Mouse (Mus musculus) kidney, postnatal 0 days (tissue): Measurements from ENCODE around the gene Brinp2. TPM values are rescaled to one million over a fixed set of nuclear protein-coding genes. Genes with fewer than 3 reads are reported as not detected.

Experiments
- ATAC-seq: fragments of 200-750 bp; cut with Nextera tagmentation; replicated peaks from 2 replicates; pipeline ENCODE4 v1.8.0; 2017; ENCODE audit warnings: low read depth, moderate number of reproducible peaks, moderate TSS enrichment, moderate library complexity; ENCODE audit not compliant: low FRiP score
- DNase-seq: peaks from one replicate; pipeline ENCODE4 v3.0.0-alpha.2; 2016; ENCODE audit warnings: low spot score
- H3K27ac ChIP-seq: fragments of 300-500 bp; sonication (generic); 2 replicates; pipeline ENCODE4 v1.5.1; 2014; ENCODE audit warnings: mild to moderate bottlenecking
- H3K27me3 ChIP-seq: fragments of 300-500 bp; sonication (generic); 2 replicates; pipeline ENCODE4 v1.6.1; 2014; ENCODE audit warnings: low read length, mixed read lengths; ENCODE audit not compliant: insufficient read depth
- H3K36me3 ChIP-seq: fragments of 300-500 bp; sonication (generic); 2 replicates; pipeline ENCODE4 v1.6.1; 2014; ENCODE audit warnings: low read length, mixed read lengths; ENCODE audit not compliant: insufficient read depth
- H3K4me1 ChIP-seq: fragments of 300-500 bp; sonication (generic); replicated peaks from 2 replicates; pipeline ENCODE4 v1.6.1; 2014; ENCODE audit warnings: antibody characterized with exemption, low read length, mixed read lengths; ENCODE audit not compliant: insufficient read depth
- H3K4me2 ChIP-seq: fragments of 300-500 bp; sonication (generic); 2 replicates; pipeline ENCODE4 v1.6.1; 2014; ENCODE audit warnings: mild to moderate bottlenecking, low read length, moderate library complexity, mixed read lengths
- H3K4me3 ChIP-seq: fragments of 300-500 bp; sonication (generic); replicated peaks from 2 replicates; pipeline ENCODE4 v1.5.1; 2014; ENCODE audit warnings: low read depth, low read length
- H3K9ac ChIP-seq: fragments of 300-500 bp; sonication (generic); 2 replicates; pipeline ENCODE4 v1.6.1; 2014; ENCODE audit warnings: low read depth, low read length
- H3K9me3 ChIP-seq: fragments of 300-500 bp; sonication (generic); replicated peaks from 2 replicates; pipeline ENCODE4 v1.6.1; 2016; ENCODE audit warnings: low read length, inconsistent platforms, mixed read lengths
- CTCF ChIP-seq: IDR thresholded peaks from 2 replicates; pipeline ENCODE4 v1.5.1; 2016; ENCODE audit warnings: antibody characterized with exemption, low read depth, mild to moderate bottlenecking, moderate library complexity
- WGBS: fragments of 180-500 bp; shearing (Covaris S2); extraction: QIAGEN DNeasy Blood & Tissue Kit; methylation state at CpG from one replicate; pipeline ENCODE4 v1.1.7; 2014; 5-methylcytosine and 5-hydroxymethylcytosine counted together
- polyA plus RNA-seq: library from polyadenylated mRNA; unstranded; fragments of >200 nt; fragmentation: Nextera tagmentation; extraction: Ambion mirVana; gene quantifications from 2 replicates; pipeline ENCODE4 v1.2.1, GENCODE M21; 2015

Brinp2 gene
- polyA plus RNA-seq, 1 experiment from 2014 or later: 0.09 TPM

DNA sequence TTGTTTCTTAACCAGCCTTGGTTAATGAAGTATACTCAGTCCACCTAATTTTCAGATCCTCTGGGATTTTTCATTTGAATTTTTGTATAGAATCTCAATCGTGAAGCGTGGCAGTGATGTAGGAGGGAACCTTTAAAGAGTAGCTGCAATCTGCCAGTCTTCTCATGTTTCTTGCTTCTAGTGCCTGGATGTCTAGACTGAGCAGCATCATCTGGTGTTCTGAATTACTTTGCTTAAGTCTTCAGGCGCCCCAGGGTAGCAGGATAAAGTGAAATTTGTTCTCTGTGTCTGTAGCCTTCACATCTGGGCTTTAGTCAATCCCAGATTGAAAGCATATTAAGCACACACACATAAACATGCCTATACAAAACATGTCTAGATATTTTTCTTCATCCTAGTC is 27.1 kb upstream of the Brinp2 start:
- Histone ChIP-seq H3K4me3 (no peak overlapping the region), H3K4me1 (no peaks in the 10 kb centered on the region), H3K9ac (no peak overlapping the region), H3K4me2 (no peak overlapping the region), H3K27ac (no peak overlapping the region), H3K27me3 (no peaks in the 10 kb centered on the region), H3K9me3 (no peaks in the 10 kb centered on the region), H3K36me3 (no peaks in the 10 kb centered on the region)
- DNase-seq: no peak
- TF ChIP-seq CTCF: no peak
- 47% methylated on average over 3 of the region's 3 CpGs for WGBS
- ATAC-seq: no peak

DNA sequence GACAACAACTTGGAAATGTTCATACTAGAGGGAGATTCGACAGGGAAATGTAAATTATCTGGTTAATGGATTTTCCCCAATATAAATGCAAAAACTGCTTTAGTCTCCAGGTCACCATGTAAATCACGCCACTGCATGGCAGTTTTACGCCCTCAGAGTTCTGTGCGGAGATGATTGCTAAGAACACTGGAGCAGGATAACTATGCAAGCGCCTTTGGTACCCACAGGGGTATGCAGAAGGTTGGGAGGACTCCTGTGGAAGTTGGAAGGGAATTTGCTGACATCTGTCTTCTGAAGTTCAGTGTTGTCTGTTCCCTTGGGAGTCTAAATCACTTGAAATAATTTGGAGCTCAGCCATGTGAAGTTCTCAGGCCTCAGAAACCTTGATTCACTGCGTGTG is 26.2 kb upstream of the Brinp2 start:
- 35% methylated on average over 6 of the region's 6 CpGs for WGBS

DNA sequence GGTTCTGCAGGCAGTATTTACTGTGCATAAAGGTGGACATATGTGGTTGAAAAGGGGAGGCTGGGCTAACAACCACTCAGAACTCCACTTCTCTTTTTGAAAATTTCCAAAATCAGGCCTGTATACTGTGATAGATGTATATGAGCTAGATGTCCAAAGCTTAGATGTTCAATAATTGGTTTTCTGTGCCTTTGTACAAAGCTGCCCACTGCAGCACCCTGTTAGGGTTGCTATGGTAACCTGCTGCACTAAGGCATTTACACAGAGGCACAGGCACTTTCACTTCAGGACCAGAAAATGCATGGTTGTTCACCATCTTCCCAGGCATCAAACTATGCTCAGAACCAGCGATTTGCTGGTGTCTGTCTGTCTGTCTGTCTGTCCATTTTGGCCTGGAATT is 8.3 kb upstream of the Brinp2 start:
- Histone ChIP-seq H3K4me3 (no peak overlapping the region), H3K4me1 (0 out of 2 replicates have a peak, but pooled peaks cover 3% of the 10 kb centered on the region), H3K4me2 (no peak overlapping the region), H3K9ac (no peak overlapping the region), H3K9me3 (no peaks in the 10 kb centered on the region), H3K36me3 (no peaks in the 10 kb centered on the region), H3K27me3 (peaks cover 11% of the 10 kb centered on the region; the same call in 1 of the 2 replicates), H3K27ac (no peak overlapping the region)
- 69% methylated on average over 1 of the region's 1 CpGs for WGBS
- DNase-seq: no peak
- TF ChIP-seq CTCF: no peak
- ATAC-seq: no peak

More for the DNA sequence above, 26.2 kb upstream of the Brinp2 start:
- H3K4me3 ChIP-seq: no peak overlapping the region
- H3K27ac ChIP-seq: no peak overlapping the region
- TF ChIP-seq CTCF: no peak
- no peak for DNase-seq
- no peak overlapping the region for H3K4me2 ChIP-seq
- H3K9me3 ChIP-seq: no peaks in the 10 kb centered on the region
- H3K36me3 ChIP-seq: no peaks in the 10 kb centered on the region
- H3K4me1 ChIP-seq: no peaks in the 10 kb centered on the region
- no peak for ATAC-seq
- no peak overlapping the region for H3K9ac ChIP-seq
- no peaks in the 10 kb centered on the region for H3K27me3 ChIP-seq

DNA sequence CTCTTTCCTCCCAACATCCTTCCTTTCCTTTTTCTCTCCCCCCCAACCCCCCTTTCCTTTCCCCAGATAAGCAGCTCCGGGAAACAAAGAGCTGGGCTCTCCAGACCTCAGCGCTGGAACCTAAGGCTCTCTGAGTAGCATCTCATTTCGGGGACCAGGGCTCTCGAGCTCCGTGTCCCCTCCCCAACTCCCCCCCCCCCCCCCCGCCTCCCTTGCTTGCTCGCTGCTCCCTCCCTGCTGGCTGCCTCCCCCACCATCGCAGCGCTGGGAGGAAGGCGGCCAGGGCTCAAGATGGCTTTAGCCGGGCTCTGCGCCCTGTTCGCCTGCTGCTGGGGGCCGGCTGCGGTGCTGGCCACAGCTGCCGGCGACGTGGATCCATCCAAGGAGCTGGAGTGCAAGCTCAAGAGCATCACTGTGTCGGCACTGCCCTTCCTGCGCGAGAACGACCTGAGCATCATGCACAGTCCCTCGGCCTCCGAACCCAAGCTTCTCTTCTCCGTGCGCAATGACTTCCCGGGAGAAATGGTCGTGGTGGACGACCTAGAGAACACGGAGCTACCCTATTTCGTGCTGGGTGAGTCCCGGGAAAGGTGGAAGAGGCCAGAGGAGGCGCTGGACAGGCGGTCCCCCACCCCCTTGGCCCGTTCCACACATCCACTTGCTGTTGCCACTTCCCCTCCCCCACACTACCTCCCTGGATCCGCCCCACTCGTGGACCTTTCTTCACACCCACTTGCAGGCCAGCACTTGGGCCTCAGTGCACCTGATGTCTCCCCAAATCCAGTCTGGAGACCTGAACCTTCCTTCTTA is 6.4 kb upstream of the Brinp2 start:
- Histone ChIP-seq H3K9ac (no peak overlapping the region), H3K36me3 (no peaks in the 10 kb centered on the region), H3K4me2 (peak overlapping the region; percentile 59), H3K4me3 (peak overlapping the region; percentile 28), H3K9me3 (no peaks in the 10 kb centered on the region), H3K27me3 (peaks cover 11% of the 10 kb centered on the region; the same call in 1 of the 2 replicates), H3K4me1 (0 out of 2 replicates have a peak, but pooled peaks cover 3% of the 10 kb centered on the region), H3K27ac (no peak overlapping the region)
- ATAC-seq: no peak; the same call in 1 of the 2 replicates
- no peak for DNase-seq
- TF ChIP-seq CTCF: no peak
- under 1% methylated on average over 30 of the region's 37 CpGs for WGBS

DNA sequence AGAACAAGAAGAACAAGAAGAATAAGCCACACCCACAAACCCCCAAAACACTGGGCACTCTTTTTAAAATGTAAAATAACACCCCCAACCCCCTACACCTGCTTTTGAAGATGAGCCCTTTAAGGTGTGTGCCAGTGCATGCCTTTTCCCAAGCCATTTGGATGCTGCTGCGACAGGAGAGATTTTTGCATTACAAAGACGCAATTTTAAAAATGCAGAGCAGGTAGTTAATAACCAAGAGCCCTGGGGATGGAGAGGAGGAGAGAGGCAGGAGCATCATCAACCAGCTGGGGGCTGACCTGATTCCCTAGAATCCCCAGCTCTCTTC is 5.8 kb upstream of the Brinp2 start, which contains the start of gene Astn1:
TSS of gene Astn1 (plus strand) at position 310 of the 328 bp plus-strand sequence.
- Histone ChIP-seq H3K27ac (no peak within 1 kb of the TSS), H3K27me3 (peaks cover 11% of the 10 kb centered on the region; the same call in 1 of the 2 replicates), H3K9me3 (no peaks in the 10 kb centered on the region), H3K4me1 (0 out of 2 replicates have a peak, but pooled peaks cover 3% of the 10 kb centered on the region), H3K4me3 (peak within 1 kb of the TSS; percentile 28), H3K9ac (no peak within 1 kb of the TSS), H3K36me3 (no peaks in the 10 kb centered on the region), H3K4me2 (peak within 1 kb of the TSS; percentile 59)
- ATAC-seq (no peak), DNase-seq (no peak)
- no peak for TF ChIP-seq CTCF
- WGBS: 0% methylated on average over 2 of the region's 2 CpGs

DNA sequence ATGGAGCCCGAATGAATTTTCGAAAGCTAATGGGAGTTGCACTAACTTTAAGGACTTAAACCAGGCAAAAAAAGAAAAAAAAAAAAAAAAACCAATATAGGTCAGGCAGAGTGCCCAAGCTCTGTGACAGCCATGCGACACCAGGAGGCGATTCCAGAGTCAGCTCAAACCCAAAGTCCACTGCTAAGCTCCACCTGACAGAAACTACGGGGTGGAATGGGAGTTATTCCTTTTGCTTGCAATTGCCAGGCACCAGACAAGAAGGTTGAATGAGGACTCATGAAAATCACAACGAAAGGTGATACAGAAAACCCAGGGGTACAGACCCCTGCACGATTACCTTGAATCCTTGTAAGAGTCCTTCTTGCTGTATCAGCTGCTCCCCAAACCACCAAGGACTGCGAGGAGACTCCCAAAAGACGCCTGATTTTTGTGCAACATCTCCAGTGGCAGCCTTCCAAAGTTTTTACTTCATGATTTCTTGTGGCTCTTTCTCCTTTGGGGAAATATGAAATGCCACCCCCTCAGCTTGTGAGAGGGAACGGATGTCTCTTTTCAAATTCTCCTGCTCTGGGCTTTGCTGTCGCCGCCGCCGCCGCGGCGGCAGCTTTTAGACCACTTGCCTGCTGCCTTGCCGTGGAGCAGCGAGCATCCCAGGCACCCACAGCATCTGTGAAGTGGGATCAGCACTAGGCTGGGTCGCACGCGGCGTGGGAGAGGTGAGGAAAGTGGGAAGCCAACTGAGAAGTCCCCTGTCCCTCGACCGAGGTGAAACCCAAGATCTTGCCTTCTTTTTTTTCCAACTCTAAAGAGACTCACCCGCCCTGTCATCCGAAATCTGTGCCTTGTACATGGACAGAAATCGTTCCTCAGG is 712 bp downstream of the Brinp2 start:
- TF ChIP-seq CTCF: no peak
- 9% methylated on average over 28 of the region's 28 CpGs for WGBS
- Histone ChIP-seq H3K4me3 (peak overlapping the region; percentile 42), H3K4me1 (no peaks in the 10 kb centered on the region), H3K36me3 (no peaks in the 10 kb centered on the region), H3K4me2 (peak overlapping the region; percentile 79), H3K27me3 (no peaks in the 10 kb centered on the region; the same call in 1 of the 2 replicates), H3K27ac (no peak overlapping the region), H3K9ac (no peak overlapping the region), H3K9me3 (no peaks in the 10 kb centered on the region)
- DNase-seq: peak; percentile 16
- ATAC-seq: no peak
